Mouse (Mus musculus): ENCODE measurements at regions not wholly inside any gene's neighbourhood (a gene's known extent, or its start where the extent isn't known, plus 50 kb on each side); places are given as distances from the start of the nearest gene placed in this dataset.
A peak's percentile ranks its signal among the peaks of the same experiment; 100 is the strongest.

- no peak for DNase-seq
These were observed 162.5 kb downstream of the Cxcl12 start for GRCm38 (mm10) chr6:117330726-117331360.

DNA sequence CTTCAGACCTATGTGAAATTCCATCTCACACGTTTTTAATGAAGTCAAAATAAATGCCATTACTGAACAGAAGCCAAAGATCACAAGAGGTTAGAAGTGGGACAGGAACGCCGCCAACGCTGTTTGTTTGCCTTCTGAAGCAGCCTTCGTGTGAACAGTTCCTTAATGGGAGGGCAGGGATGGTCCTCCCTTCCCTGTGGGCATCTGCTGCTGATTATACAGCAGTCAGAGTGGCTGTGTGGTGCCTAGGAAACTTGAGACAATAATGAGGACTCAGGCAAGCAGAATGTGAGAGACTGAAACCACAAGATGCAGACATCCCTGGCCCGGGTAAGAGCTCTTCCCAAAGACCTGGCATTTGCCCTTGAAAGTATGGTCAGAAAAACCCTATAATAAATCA, 164.3 kb downstream of the Cxcl12 start:
- no peak for DNase-seq

GRCm38 (mm10) chr6:117342123-117342522, 173.8 kb downstream of the Cxcl12 start:
- no peak for DNase-seq

GRCm38 (mm10) chr6:117347356-117347755, 179.0 kb downstream of the Cxcl12 start:
- DNase-seq, result no peak

DNA sequence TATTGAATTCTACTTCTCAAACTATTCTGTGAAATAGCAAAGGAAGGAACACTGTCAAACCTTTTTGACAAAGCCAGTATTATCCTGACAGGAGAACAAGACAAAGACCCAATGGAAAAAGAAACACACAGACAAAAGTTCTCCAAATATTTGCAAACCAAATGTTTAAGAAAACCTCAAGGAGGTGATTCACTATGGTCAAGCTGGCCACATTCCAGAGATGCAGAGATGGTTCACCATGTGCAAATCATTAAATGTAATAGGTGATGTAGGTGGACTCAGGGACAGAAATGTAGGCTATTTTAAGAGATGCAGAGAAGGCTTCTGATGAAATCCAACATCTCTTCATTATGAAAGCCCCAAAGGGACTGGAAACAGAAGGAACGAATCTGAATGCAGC, 183.5 kb downstream of the Cxcl12 start:
- no peak for DNase-seq

GRCm38 (mm10) chr6:117353091-117353490, 184.8 kb downstream of the Cxcl12 start:
- DNase-seq, result no peak

GRCm38 (mm10) chr6:117356101-117356500, 187.8 kb downstream of the Cxcl12 start:
- DNase-seq, result no peak

DNA sequence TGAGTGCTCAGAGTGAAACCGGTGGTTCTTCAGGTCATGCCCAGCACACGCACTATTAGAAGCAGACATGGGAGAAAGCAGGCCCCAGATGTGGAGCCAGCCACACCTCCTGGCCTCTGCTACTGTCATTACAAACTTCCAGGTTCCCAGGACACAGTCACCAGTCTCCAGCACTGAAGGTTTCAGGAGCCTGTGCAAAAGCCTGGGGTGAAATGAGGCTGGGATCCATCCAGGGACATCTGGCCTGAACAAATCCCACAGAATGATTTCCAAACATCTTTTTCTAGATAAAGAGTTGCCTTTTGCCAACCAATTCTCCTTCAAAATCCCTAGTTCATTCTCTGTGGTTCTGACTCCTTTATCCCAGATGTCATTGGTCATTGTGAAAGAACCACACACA, 191.1 kb downstream of the Cxcl12 start:
- no peak for DNase-seq

- DNase-seq, result no peak
These were observed 198.2 kb downstream of the Cxcl12 start for GRCm38 (mm10) chr6:117366563-117366962.

DNA sequence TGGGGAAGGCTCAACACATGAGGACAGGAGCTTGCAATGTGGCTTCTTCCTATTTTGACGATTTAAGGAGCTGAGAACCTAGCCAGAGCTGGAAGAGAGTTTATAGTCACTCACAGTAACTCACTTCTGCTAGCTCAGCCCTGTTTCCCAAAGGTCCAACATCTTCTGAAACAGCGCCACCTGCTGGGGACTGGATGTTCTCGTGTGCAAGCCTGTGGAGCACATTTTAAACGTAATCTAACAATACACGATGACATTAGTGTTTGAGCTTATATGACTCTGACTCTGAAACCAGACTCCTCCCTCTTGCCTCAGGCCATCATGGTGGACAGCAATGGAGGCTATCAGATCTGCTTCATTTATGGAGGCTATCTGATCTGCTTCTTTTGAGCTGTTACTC, 207.7 kb downstream of the Cxcl12 start:
- no peak for DNase-seq

GRCm38 (mm10) chr6:117379904-117380303, 211.6 kb downstream of the Cxcl12 start:
- DNase-seq, result no peak

DNA sequence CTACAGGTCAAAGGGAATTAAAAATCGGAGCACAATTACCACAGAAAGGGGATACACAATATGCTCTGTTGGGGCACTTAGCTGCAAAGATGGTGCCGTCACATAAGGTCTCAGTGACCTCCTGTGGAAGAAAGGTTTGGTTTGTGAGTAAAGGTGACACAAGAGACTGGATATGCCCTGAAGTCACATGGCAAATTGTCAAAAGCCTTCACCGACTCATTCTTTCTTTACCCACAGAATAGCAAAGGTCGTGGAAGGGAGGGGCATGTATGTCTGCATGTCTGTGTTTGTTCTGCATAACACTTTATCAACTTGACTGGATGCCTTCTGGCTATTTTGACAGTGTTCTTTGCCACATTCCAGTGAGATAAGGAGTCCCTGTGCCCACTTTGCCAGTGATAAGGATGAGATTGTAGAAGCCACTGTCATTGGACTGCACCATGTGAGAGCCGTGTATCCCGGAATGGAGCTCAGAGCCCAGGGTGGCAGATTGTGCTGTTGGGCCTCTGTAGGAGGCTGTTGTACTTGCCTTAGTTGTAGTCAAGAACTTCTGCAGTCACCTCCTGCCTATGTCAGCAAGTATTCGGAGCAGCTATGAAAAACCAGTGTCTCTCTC, 222.0 kb downstream of the Cxcl12 start:
- DNase-seq, result no peak

GRCm38 (mm10) chr6:117393480-117393879, 225.1 kb downstream of the Cxcl12 start:
- no peak for DNase-seq

GRCm38 (mm10) chr6:117405589-117406311, 237.4 kb downstream of the Cxcl12 start:
- DNase-seq, result no peak

DNA sequence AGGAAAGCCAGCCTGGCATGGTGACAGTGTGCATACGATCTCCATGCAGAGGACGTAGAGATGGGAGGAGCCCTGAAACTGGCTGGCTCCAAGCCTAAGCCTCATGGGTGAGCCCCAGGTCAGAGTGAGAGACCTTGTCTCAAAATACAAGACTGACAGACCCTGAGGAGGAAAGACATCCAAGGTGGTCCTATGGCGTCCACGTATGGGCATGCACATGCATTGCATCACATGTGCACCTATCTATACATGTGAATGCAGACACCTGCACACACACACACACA, 237.9 kb downstream of the Cxcl12 start:
- DNase-seq, result no peak

- DNase-seq, result no peak
These were observed 238.4 kb downstream of the Cxcl12 start for GRCm38 (mm10) chr6:117406757-117407156.

DNA sequence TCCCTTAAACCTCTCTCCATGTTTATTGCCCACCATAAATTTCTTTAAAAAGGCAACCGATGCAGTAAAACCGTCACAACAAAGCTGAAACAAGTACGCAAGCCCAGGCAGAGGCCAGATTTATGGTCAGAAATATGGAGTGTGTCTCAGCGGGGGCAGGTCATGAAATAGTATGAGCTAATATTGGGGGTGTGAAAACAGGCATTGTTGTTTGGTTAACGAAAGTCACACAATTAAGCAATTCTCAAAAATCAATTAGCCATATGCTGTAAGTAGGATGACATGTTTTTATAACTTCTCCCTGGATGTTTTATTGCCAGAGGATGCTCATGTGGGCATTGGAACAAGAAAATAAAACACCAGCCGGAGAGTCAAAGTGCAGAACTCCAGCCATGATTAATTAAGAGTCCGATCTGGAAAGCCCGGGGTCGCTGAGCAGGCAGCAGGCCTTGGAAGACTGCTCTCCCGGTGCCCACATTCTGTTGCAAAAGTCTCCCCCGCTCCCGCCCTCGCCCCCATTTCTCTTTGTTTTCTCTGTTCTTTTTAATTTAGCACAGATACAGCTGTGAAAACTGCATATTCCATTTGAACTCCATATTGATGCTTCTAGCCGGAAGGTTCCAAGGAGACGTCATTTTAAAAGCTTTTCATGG, 239.0 kb downstream of the Cxcl12 start:
- DNase-seq, result peak in 1 of 2 experiments; percentile 35

DNA sequence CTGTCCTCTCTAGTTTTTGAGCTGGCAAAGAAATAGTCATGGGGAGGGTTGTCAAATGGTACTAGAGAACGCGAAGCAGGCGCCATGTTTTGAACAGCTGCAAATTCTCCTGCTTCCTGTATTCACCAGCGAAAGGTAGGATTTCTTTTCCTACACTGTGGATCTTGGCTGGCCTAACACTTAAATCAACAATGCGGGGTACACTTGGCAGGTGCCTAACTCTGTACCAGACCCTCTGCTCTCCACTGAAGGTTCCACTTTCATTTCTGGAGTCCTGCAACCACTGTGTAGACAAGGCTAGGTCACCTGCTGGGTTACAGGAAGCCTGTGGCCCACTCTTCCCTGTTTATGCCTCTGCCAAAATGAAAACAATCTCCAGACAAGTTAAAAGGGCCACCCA, 239.6 kb downstream of the Cxcl12 start:
- DNase-seq, result no peak

GRCm38 (mm10) chr6:117408971-117409783, 240.8 kb downstream of the Cxcl12 start:
- DNase-seq, result no peak

- no peak for DNase-seq
These were observed 246.6 kb downstream of the Cxcl12 start for GRCm38 (mm10) chr6:117414926-117415325.

GRCm38 (mm10) chr6:117415901-117416300, 247.6 kb downstream of the Cxcl12 start:
- no peak for DNase-seq

GRCm38 (mm10) chr6:117416461-117416860, 248.1 kb downstream of the Cxcl12 start:
- DNase-seq, result no peak

All from layer of hippocampus, postnatal 36 days (tissue).